Comparison of ENCODE assay signal across 8 mouse cellular contexts in genomic region chr14:21848166-21849154, GRCm38 (mm10). TPM values are rescaled to one million over a fixed set of nuclear protein-coding genes. Genes with fewer than 3 reads are reported as not detected.
A peak's percentile ranks its signal among the peaks of the same experiment; 100 is the strongest.
DNase-seq lines count a peak whose midpoint lies in the region; ATAC-seq and TF ChIP-seq lines count a peak whose summit lies in the region.

Gene Comtd1, minus strand, starts transcription at chr14:21848977.

- peak within 1 kb of the TSS; percentile 83 for H3K9ac ChIP-seq in hindbrain, postnatal 0 days (replicated peaks; ENCODE audit: low read length)

- H3K27ac ChIP-seq in gastrocnemius, adult 2 months = peak within 1 kb of the TSS; percentile 85
- peak within 1 kb of the TSS; percentile 77 for H3K27ac ChIP-seq in hindbrain, postnatal 0 days
- peak within 1 kb of the TSS; percentile 91 for H3K27ac ChIP-seq in left cerebral cortex, adult 2 months

- peak within 1 kb of the TSS; percentile 88 for H3K4me3 ChIP-seq in gastrocnemius, adult 2 months
- H3K4me3 ChIP-seq in hindbrain, postnatal 0 days (ENCODE audit: low read length) = peak within 1 kb of the TSS; percentile 79
- H3K4me3 ChIP-seq in left cerebral cortex, adult 2 months = peak within 1 kb of the TSS; percentile 83

- WGBS in hindbrain, postnatal 0 days = under 1% methylated on average over 49 of the region's 51 CpGs

- peak; percentile 90 for DNase-seq in WW6 (ENCODE audit: low read depth, low spot score)
- peak; percentile 96 to 99 for DNase-seq in cerebellum, postnatal 4 days (ENCODE audit: low spot score in 2 of 2)
- peak; percentile 96 for DNase-seq in gastrocnemius, adult 2 months
- DNase-seq in hindbrain, postnatal 0 days (ENCODE audit: low spot score) = peak; percentile 96
- peak; percentile 93 to 97 for DNase-seq in left cerebral cortex, adult 2 months (ENCODE audit: extremely low spot score in 1 of 2, low spot score in 2 of 2)
- peak; percentile 97 to 98 for DNase-seq in right cerebral cortex, adult 2 months (ENCODE audit: low spot score in 2 of 2)
- peak; percentile 94 for DNase-seq in urinary bladder, postnatal 14 days (ENCODE audit: low spot score)

- H3K27me3 ChIP-seq in hindbrain, postnatal 0 days (ENCODE audit: insufficient read depth, low read length) = no peaks in the 10 kb centered on the region

- no peak; the same call in 1 of the 2 replicates for TF ChIP-seq CTCF in gastrocnemius, adult 2 months (IDR thresholded peaks at IDR 0.05)
- TF ChIP-seq CTCF in hindbrain, postnatal 0 days (IDR thresholded peaks at IDR 0.05; ENCODE audit: low read depth) = peak; percentile 100
- no peak; the same call in none of the 2 replicates for TF ChIP-seq CTCF in left cerebral cortex, adult 2 months (IDR thresholded peaks at IDR 0.05)

- peak; percentile 89 for ATAC-seq in hindbrain, postnatal 0 days
- peak; percentile 85 for ATAC-seq in megakaryocyte, adult 5-6 weeks (ENCODE audit: poor library complexity, severe bottlenecking)

- intact Hi-C loops in gastrocnemius, adult 2 months (cut with DNase I) = loop anchor here (1.0 to 5.0 kb wide), 3 partner anchors 16 to 96 kb away; partner anchors contain the start of genes Dusp13 and Samd8
- intact Hi-C loops in left cerebral cortex, adult 2 months (cut with DNase I) = loop anchor here (1.0 to 10.0 kb wide), 6 partner anchors 17 to 726 kb away; partner anchors contain the start of genes Dusp13 and Samd8

- peaks cover 7% of the 10 kb centered on the region; the same call in 1 of the 2 replicates for H3K4me1 ChIP-seq in hindbrain, postnatal 0 days (ENCODE audit: insufficient read depth, low read length)

- H3K4me2 ChIP-seq in hindbrain, postnatal 0 days (ENCODE audit: low read depth, low read length) = peak within 1 kb of the TSS; percentile 96

- peaks cover 19% of the 10 kb centered on the region; the same call in 1 of the 2 replicates for H3K36me3 ChIP-seq in hindbrain, postnatal 0 days (ENCODE audit: insufficient read depth, low read length)

- no peaks in the 10 kb centered on the region for H3K9me3 ChIP-seq in hindbrain, postnatal 0 days (ENCODE audit: low read length)

RNA-seq across cellular contexts. Expression of gene Comtd1, which starts in this region (rescaled TPM):
- total RNA-seq in gastrocnemius, adult 2 months (2021) = 10 to 100 TPM in 1 of 2 experiments, 1 to 10 TPM in 1; 8.8 to 13.0 TPM
- total RNA-seq in hindbrain, postnatal 0 days (2014; rRNA removed) = 37.1 and 47.9 TPM in 2 replicates
- 62.2 and 62.8 TPM in 2 replicates for polyA plus RNA-seq in hindbrain, postnatal 0 days (2015; fragmentation: Nextera tagmentation; extraction: Ambion mirVana)
- total RNA-seq in left cerebral cortex, adult 2 months (2021) = 10 to 100 TPM; 22.8 to 24.9 TPM
- total RNA-seq in megakaryocyte, adult 5-6 weeks (2015) = 8.0 and 14.3 TPM in 2 replicates
- total RNA-seq in megakaryocyte, adult 5-6 weeks (2017) = 0.89 and 5.4 TPM in 2 replicates

Comparison
In these comparisons a context has a peak if more than half of its experiments do, and no peak if none do; other contexts are left out.
1. Peak in every context shown above with its lines: DNase-seq, ATAC-seq, H3K4me3 ChIP-seq and H3K27ac ChIP-seq.